Mouse (Mus musculus) embryonic facial prominence, embryonic 11.5 days (tissue): ENCODE results near the gene Creb1. TPM values are rescaled to one million over a fixed set of nuclear protein-coding genes. Genes with fewer than 3 reads are reported as not detected.
"Not testable (repeated sequence)": the region's sequence is repeated elsewhere in the genome, so short reads cannot be mapped to it uniquely, and the experiment has no call there.

Experiments
- ATAC-seq: fragments of 200-750 bp; cut with Nextera tagmentation; replicated peaks from 2 replicates; pipeline ENCODE4 v1.8.0; 2017; ENCODE audit warnings: low read depth; ENCODE audit not compliant: insufficient number of reproducible peaks, low FRiP score, low TSS enrichment
- DNase-seq: peaks from one replicate; pipeline ENCODE4 v3.0.0-alpha.2; 2015; ENCODE audit warnings: low spot score
- H3K27ac ChIP-seq: fragments of 300-500 bp; sonication (generic); replicated peaks from 2 replicates; pipeline ENCODE4 v1.5.1; 2014; ENCODE audit warnings: mild to moderate bottlenecking, low read depth, low read length, control low read depth
- H3K27me3 ChIP-seq: fragments of 300-500 bp; sonication (generic); 2 replicates; pipeline ENCODE4 v1.6.1; 2014; ENCODE audit warnings: mild to moderate bottlenecking, low read length, moderate library complexity, mixed read lengths; ENCODE audit not compliant: control insufficient read depth, insufficient read depth
- H3K36me3 ChIP-seq: fragments of 300-500 bp; sonication (generic); replicated peaks from 2 replicates; pipeline ENCODE4 v1.6.1; 2014; ENCODE audit warnings: low read depth, mild to moderate bottlenecking, low read length, moderate library complexity, mixed read lengths; ENCODE audit not compliant: control insufficient read depth, insufficient read depth
- H3K4me1 ChIP-seq: fragments of 300-500 bp; sonication (generic); 2 replicates; pipeline ENCODE4 v1.6.1; 2014; ENCODE audit warnings: low read length, mixed read lengths; ENCODE audit not compliant: control insufficient read depth, insufficient read depth
- H3K4me2 ChIP-seq: fragments of 300-500 bp; sonication (generic); 2 replicates; pipeline ENCODE4 v1.6.1; 2014; ENCODE audit warnings: low read depth, mild to moderate bottlenecking, control low read depth, low read length, moderate library complexity
- H3K4me3 ChIP-seq: fragments of 300-500 bp; sonication (generic); 2 replicates; pipeline ENCODE4 v1.5.1; 2014; ENCODE audit warnings: low read depth, low read length, control low read depth
- H3K9ac ChIP-seq: fragments of 300-500 bp; sonication (generic); replicated peaks from 2 replicates; pipeline ENCODE4 v1.6.1; 2014; ENCODE audit warnings: mild to moderate bottlenecking, control low read depth, low read length
- H3K9me3 ChIP-seq: fragments of 300-500 bp; sonication (generic); replicated peaks from 2 replicates; pipeline ENCODE4 v1.6.1; 2016; ENCODE audit warnings: mild to moderate bottlenecking, low read length, inconsistent platforms, mixed read lengths; ENCODE audit not compliant: control insufficient read depth
- WGBS: fragments of 180-500 bp; shearing (Covaris S2); extraction: QIAGEN DNeasy Blood & Tissue Kit; methylation state at CpG from one replicate; pipeline ENCODE4 v1.1.7; 2014; 5-methylcytosine and 5-hydroxymethylcytosine counted together
- polyA plus RNA-seq: library from polyadenylated mRNA; unstranded; fragments of >200 nt; fragmentation: Nextera tagmentation; extraction: Ambion mirVana; gene quantifications from 2 replicates; pipeline ENCODE4 v1.2.1, GENCODE M21; 2014

The Creb1 gene
- polyA plus RNA-seq, 1 experiment from 2014 or later = 63.8 TPM

- no peak for DNase-seq
- Histone ChIP-seq H3K4me2 (no peak overlapping the region), H3K4me3 (no peak overlapping the region), H3K27me3 (no peaks in the 10 kb centered on the region), H3K9ac (no peak overlapping the region), H3K4me1 (no peaks in the 10 kb centered on the region), H3K36me3 (no peaks in the 10 kb centered on the region), H3K27ac (no peak overlapping the region), H3K9me3 (no peaks in the 10 kb centered on the region)
- ATAC-seq = no peak
Observed at GRCm38 (mm10) chr1:64625214-64625613, 92.8 kb downstream of the Creb1 start.

GRCm38 (mm10) chr1:64631526-64631925, 99.1 kb downstream of the Creb1 start:
- H3K36me3 ChIP-seq = no peaks in the 10 kb centered on the region
- no peak overlapping the region for H3K4me2 ChIP-seq
- H3K4me1 ChIP-seq = no peaks in the 10 kb centered on the region
- 79% methylated on average over 5 of the region's 5 CpGs for WGBS
- no peak overlapping the region for H3K27ac ChIP-seq
- H3K4me3 ChIP-seq = no peak overlapping the region
- no peaks in the 10 kb centered on the region for H3K27me3 ChIP-seq
- no peak for ATAC-seq
- H3K9ac ChIP-seq = no peak overlapping the region
- no peaks in the 10 kb centered on the region for H3K9me3 ChIP-seq
- no peak for DNase-seq

- no peaks in the 10 kb centered on the region for H3K9me3 ChIP-seq
- H3K27ac ChIP-seq = no peak overlapping the region
- H3K4me2 ChIP-seq = no peak overlapping the region
- DNase-seq = no peak
- no peaks in the 10 kb centered on the region for H3K27me3 ChIP-seq
- no peak overlapping the region for H3K9ac ChIP-seq
- no peaks in the 10 kb centered on the region for H3K4me1 ChIP-seq
- H3K4me3 ChIP-seq = no peak overlapping the region
- ATAC-seq = no peak
- H3K36me3 ChIP-seq = no peaks in the 10 kb centered on the region
- WGBS = 77% methylated on average over 3 of the region's 3 CpGs
Observed at GRCm38 (mm10) chr1:64633237-64633636, 100.8 kb downstream of the Creb1 start.

- no peaks in the 10 kb centered on the region for H3K9me3 ChIP-seq
- WGBS = 72% methylated on average over 2 of the region's 2 CpGs
- ATAC-seq = no peak
- no peak overlapping the region for H3K4me3 ChIP-seq
- H3K36me3 ChIP-seq = no peaks in the 10 kb centered on the region
- H3K4me1 ChIP-seq = no peaks in the 10 kb centered on the region
- no peak overlapping the region for H3K4me2 ChIP-seq
- no peak for DNase-seq
- H3K27ac ChIP-seq = no peak overlapping the region
- H3K27me3 ChIP-seq = no peaks in the 10 kb centered on the region
- no peak overlapping the region for H3K9ac ChIP-seq
Observed at GRCm38 (mm10) chr1:64635624-64636023, 103.2 kb downstream of the Creb1 start.

GRCm38 (mm10) chr1:64639279-64639678, 106.8 kb downstream of the Creb1 start:
- Histone ChIP-seq H3K4me2 (no peak overlapping the region), H3K27ac (no peak overlapping the region), H3K36me3 (no peaks in the 10 kb centered on the region), H3K4me3 (no peak overlapping the region), H3K9ac (no peak overlapping the region), H3K9me3 (no peaks in the 10 kb centered on the region), H3K4me1 (no peaks in the 10 kb centered on the region), H3K27me3 (no peaks in the 10 kb centered on the region)
- DNase-seq (no peak), ATAC-seq (no peak)
- 91% methylated on average over 6 of the region's 6 CpGs for WGBS

- no peak for ATAC-seq
- 87% methylated on average over 6 of the region's 6 CpGs for WGBS
- Histone ChIP-seq H3K27ac (no peak overlapping the region), H3K4me1 (no peaks in the 10 kb centered on the region), H3K4me3 (no peak overlapping the region), H3K9ac (no peak overlapping the region), H3K4me2 (no peak overlapping the region), H3K27me3 (no peaks in the 10 kb centered on the region), H3K9me3 (no peaks in the 10 kb centered on the region), H3K36me3 (no peaks in the 10 kb centered on the region)
- DNase-seq = no peak
Observed at GRCm38 (mm10) chr1:64641069-64641468, 108.6 kb downstream of the Creb1 start.

- H3K4me1 ChIP-seq, H3K9ac ChIP-seq, H3K9me3 ChIP-seq, H3K4me2 ChIP-seq, H3K27ac ChIP-seq, ATAC-seq, H3K4me3 ChIP-seq, H3K36me3 ChIP-seq, H3K27me3 ChIP-seq, DNase-seq: not testable (repeated sequence)
- WGBS = 90% methylated on average over 8 of the region's 8 CpGs
Observed at GRCm38 (mm10) chr1:64642541-64642940, 110.1 kb downstream of the Creb1 start.

GRCm38 (mm10) chr1:64644513-64644912, 112.1 kb downstream of the Creb1 start:
- H3K9me3 ChIP-seq = no peaks in the 10 kb centered on the region
- no peaks in the 10 kb centered on the region for H3K4me1 ChIP-seq
- no peak overlapping the region for H3K27ac ChIP-seq
- ATAC-seq (no peak), DNase-seq (no peak)
- H3K4me2 ChIP-seq = no peak overlapping the region
- no peak overlapping the region for H3K4me3 ChIP-seq
- 87% methylated on average over 3 of the region's 3 CpGs for WGBS
- H3K9ac ChIP-seq = no peak overlapping the region
- no peaks in the 10 kb centered on the region for H3K27me3 ChIP-seq
- no peaks in the 10 kb centered on the region for H3K36me3 ChIP-seq
